ENCODE assay signal across 20 mouse cellular contexts in the genomic region with DNA sequence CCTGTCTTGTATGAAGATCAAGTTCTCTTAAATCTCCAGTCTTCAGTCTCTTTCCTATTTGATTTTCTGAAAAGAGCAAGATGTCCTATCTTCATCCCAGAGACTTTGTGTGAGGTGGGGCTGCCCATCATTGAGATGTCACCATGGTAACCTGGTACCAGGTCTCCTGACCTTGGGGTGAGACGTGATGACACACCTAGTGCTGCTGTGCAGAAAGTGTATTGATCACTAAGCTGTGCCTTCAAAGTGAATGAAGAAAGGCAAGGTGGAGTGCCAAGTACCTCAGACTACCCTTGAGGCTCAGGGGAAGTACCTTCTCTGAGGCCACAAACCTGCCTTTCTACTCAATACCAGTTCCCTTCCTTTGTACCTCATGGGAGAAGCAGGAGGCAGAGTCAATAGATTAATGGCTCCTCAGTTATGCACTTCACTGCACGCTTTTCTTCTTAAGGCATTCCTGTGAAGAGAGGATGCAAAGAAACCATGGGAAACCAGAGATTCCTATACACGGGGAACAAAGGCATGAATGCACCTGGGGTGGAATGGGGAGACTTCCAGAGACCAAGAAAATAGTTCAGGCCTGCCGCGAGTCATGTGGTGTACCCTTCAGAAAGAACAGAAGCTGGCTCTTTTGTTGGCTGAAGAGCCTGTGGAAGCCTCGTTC.
A peak's percentile ranks its signal among the peaks of the same experiment; 100 is the strongest.
DNase-seq lines count a peak whose midpoint lies in the region; ATAC-seq and TF ChIP-seq lines count a peak whose summit lies in the region.
"Had no signal": no experiment of that assay in that cellular context is flagged by ENCODE, and none has a peak within 500 bp of the region (broad histone marks: within the 10 kb centered on the region; RNA-seq: fewer than 3 reads in every experiment).

No protein-coding gene starts in this region.

- no peaks in the 10 kb centered on the region for H3K27me3 ChIP-seq in forebrain, embryonic 11.5 days (ENCODE audit: control insufficient read depth, insufficient read depth, low read length)
- no peaks in the 10 kb centered on the region for H3K27me3 ChIP-seq in forebrain, embryonic 16.5 days (replicated peaks; ENCODE audit: control insufficient read depth, insufficient read depth, low read length)
- no peaks in the 10 kb centered on the region for H3K27me3 ChIP-seq in cerebellum, adult 2 months (ENCODE audit: control insufficient read depth, insufficient read depth, low read length)
- H3K27me3 ChIP-seq: embryonic facial prominence, embryonic 13.5 days; forebrain, embryonic 15.5 days; heart, embryonic 12.5 days; hindbrain, embryonic 15.5 days; Patski had no signal

- H3K4me1 ChIP-seq in forebrain, embryonic 11.5 days (replicated peaks; ENCODE audit: control insufficient read depth, insufficient read depth, low read length) = no peaks in the 10 kb centered on the region
- H3K4me1 ChIP-seq in forebrain, embryonic 16.5 days (replicated peaks; ENCODE audit: control insufficient read depth, insufficient read depth, low read length) = no peaks in the 10 kb centered on the region
- no peaks in the 10 kb centered on the region for H3K4me1 ChIP-seq in cerebellum, adult 2 months (ENCODE audit: control insufficient read depth, insufficient read depth, low read length)
- H3K4me1 ChIP-seq: embryonic facial prominence, embryonic 13.5 days; forebrain, embryonic 15.5 days; hindbrain, embryonic 15.5 days had no signal

- TF ChIP-seq POLR2A in cerebellum, adult 2 months (IDR thresholded peaks at IDR 0.05; ENCODE audit: borderline replicate concordance, insufficient read depth, low read length) = no peak

- no peak for TF ChIP-seq CTCF in cerebellum, adult 2 months (IDR thresholded peaks at IDR 0.05; ENCODE audit: borderline replicate concordance, insufficient read depth, low read depth, low read length)

- no peak for ATAC-seq in forebrain, embryonic 11.5 days (replicated peaks; ENCODE audit: low FRiP score)
- ATAC-seq in forebrain, embryonic 16.5 days = no peak
- ATAC-seq: forebrain, embryonic 15.5 days; intestine, embryonic 16.5 days; Patski had no signal

- H3K27ac ChIP-seq in forebrain, embryonic 11.5 days (ENCODE audit: low read depth, low read length) = no peak overlapping the region
- no peak overlapping the region for H3K27ac ChIP-seq in forebrain, embryonic 16.5 days (ENCODE audit: low read length)
- no peak overlapping the region for H3K27ac ChIP-seq in cerebellum, adult 2 months (ENCODE audit: insufficient read depth, low read length)
- H3K27ac ChIP-seq: embryonic facial prominence, embryonic 13.5 days; forebrain, embryonic 15.5 days; heart, adult 2 months; hindbrain, embryonic 15.5 days had no signal

- no peaks in the 10 kb centered on the region for H3K9me3 ChIP-seq in forebrain, embryonic 11.5 days (ENCODE audit: control insufficient read depth, low read length)
- H3K9me3 ChIP-seq in forebrain, embryonic 16.5 days (ENCODE audit: control insufficient read depth, low read length) = no peaks in the 10 kb centered on the region
- H3K9me3 ChIP-seq: embryonic facial prominence, embryonic 13.5 days; forebrain, embryonic 15.5 days; heart, embryonic 12.5 days; hindbrain, embryonic 15.5 days had no signal

- DNase-seq in forebrain, embryonic 11.5 days (ENCODE audit: low spot score) = peak; percentile 47
- DNase-seq in testis, postnatal 10 days (ENCODE audit: low spot score) = peak; percentile 29
- DNase-seq in testis, postnatal 14 days (ENCODE audit: low spot score) = no peak
- peak; percentile 98 for DNase-seq in R1 (ENCODE audit: low read depth, low spot score)
- no peak for DNase-seq in frontal cortex, postnatal 10 days (ENCODE audit: low spot score in 2 of 2)
- no peak for DNase-seq in cerebellum, adult 2 months
- DNase-seq: adrenal gland, adult 8-10 months; adrenal gland, postnatal 36 days; cerebellum, adult 11 months; cerebellum, adult 9-10 months; cerebellum, postnatal 25 days; kidney, adult 2 months had no signal

- no peaks in the 10 kb centered on the region for H3K36me3 ChIP-seq in forebrain, embryonic 11.5 days (ENCODE audit: control insufficient read depth, insufficient read depth, low read length)
- 0 out of 2 replicates have a peak, but pooled peaks cover 3% of the 10 kb centered on the region for H3K36me3 ChIP-seq in forebrain, embryonic 16.5 days (ENCODE audit: control insufficient read depth, insufficient read depth)
- H3K36me3 ChIP-seq: hindbrain, embryonic 15.5 days had no signal

- 53% methylated on average over 6 of the region's 6 CpGs for WGBS in forebrain, embryonic 11.5 days
- WGBS in forebrain, embryonic 16.5 days = 26% methylated on average over 6 of the region's 6 CpGs
- WGBS in cerebellum, adult 2 months = 57% methylated on average over 6 of the region's 6 CpGs

- no peak overlapping the region for H3K4me2 ChIP-seq in forebrain, embryonic 11.5 days (ENCODE audit: low read depth, low read length, severe bottlenecking)
- no peak overlapping the region for H3K4me2 ChIP-seq in forebrain, embryonic 16.5 days (ENCODE audit: low read length)
- H3K4me2 ChIP-seq: embryonic facial prominence, embryonic 13.5 days; forebrain, embryonic 15.5 days; heart, embryonic 12.5 days; hindbrain, embryonic 15.5 days had no signal

- H3K4me3 ChIP-seq in forebrain, embryonic 11.5 days (ENCODE audit: low read depth, low read length) = no peak overlapping the region
- H3K4me3 ChIP-seq in forebrain, embryonic 16.5 days (replicated peaks; ENCODE audit: low read length) = no peak overlapping the region
- H3K4me3 ChIP-seq in cerebellum, adult 2 months (replicated peaks; ENCODE audit: insufficient read depth, low read depth, low read length) = no peak overlapping the region
- H3K4me3 ChIP-seq: embryonic facial prominence, embryonic 13.5 days; forebrain, embryonic 15.5 days; heart, adult 2 months; heart, embryonic 12.5 days; hindbrain, embryonic 15.5 days had no signal

- no peak overlapping the region for H3K9ac ChIP-seq in forebrain, embryonic 11.5 days (ENCODE audit: low read length)
- no peak overlapping the region for H3K9ac ChIP-seq in forebrain, embryonic 16.5 days (replicated peaks; ENCODE audit: low read depth, low read length)
- H3K9ac ChIP-seq: embryonic facial prominence, embryonic 13.5 days; forebrain, embryonic 15.5 days; heart, embryonic 12.5 days; hindbrain, embryonic 15.5 days had no signal

Comparison
In these comparisons a context has a peak if more than half of its experiments do, and no peak if none do; other contexts are left out.
1. DNase-seq: peak in forebrain, embryonic 11.5 days (single experiment), testis, postnatal 10 days (single experiment) and R1 (single experiment); none in testis, postnatal 14 days (single experiment), frontal cortex, postnatal 10 days (0 of 2) and cerebellum, adult 2 months (0 of 2).